Mouse (Mus musculus) ovary, postnatal 36 days (tissue): ENCODE measurements around the gene Fzr1.
A peak's percentile ranks its signal among the peaks of the same experiment; 100 is the strongest.

Experiments
- DNase-seq: peaks from one replicate; pipeline ENCODE4 v3.0.0; 2022; ENCODE audit warnings: low spot score, mixed read lengths

The Fzr1 gene

DNA sequence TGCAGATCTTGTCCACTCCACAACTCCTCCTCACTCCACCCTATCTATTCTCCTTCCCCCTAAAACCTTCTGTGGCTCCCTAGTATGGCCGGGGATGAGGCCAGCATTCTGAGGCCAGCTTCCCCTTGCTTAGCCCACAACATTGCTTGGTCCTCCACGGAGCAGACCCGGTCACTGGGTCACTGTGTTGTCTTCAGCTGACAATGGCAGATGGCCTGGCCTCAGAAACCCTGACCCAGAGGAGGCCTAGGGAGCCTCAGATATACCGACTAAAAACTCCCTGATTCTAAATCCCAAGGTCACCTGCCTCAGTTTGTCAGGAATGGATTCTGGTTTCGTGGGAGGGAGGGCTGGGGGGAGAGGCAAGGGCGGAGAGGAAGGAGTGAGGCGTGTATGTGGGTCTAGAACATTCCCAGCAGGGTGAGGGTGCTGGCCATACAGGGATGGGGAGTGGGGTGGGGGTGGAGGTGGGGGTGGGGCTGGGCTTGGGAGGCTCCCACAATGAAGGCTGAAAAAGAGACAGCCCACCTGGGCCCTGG is 24.0 kb upstream of the Fzr1 start:
- DNase-seq = no peak

DNA sequence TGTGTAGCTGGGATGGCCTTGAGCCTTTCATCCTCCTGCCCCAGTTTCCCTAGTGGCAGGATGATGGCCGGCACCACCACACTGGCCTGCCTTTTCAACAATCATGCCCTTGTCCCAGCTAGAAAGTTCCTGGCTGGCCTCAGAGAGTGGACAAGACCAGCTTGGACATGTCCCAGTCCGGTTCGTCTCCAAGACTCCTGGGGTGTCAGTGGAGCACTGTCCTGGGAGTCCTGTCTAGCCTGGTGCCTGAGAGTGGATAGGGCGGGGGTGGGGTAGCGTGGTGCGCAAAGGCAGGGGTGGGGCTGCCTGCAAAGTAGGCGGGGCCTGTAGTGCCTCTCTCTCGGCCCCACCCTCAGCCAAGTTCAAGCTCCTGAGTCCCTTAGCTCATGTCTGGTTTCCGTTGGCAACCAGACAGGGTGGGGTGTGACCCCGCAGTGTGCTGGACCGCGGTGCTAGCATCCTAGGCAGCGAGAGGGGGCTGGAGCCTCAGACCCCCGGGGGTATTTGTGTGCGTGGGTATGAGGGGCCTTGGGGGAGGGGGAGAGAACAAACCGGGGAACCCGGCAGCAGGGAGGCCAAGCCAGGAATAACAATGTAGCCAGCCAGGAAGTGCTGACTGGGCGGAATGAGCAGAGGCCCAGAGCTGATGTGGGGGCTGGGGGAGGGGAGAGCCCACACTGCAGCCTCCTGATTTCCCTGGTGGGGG is 23.4 kb upstream of the Fzr1 start:
- DNase-seq = peak; percentile 62

DNA sequence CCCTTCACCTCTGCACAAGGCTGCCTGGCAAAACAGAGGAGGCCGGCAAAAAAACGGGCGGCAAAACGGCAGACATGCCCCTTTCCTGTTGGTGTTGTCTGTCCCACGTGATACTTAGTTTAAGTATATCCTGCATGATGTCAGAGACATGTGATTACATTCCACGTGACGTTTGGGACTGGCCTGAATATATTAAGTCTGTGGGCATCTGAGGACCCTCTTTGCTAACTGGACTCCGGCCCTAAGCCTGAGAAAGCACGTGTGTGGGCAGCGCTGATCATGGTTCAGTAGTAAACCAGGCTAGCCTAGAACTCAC is 22.8 kb upstream of the Fzr1 start:
- no peak for DNase-seq

DNA sequence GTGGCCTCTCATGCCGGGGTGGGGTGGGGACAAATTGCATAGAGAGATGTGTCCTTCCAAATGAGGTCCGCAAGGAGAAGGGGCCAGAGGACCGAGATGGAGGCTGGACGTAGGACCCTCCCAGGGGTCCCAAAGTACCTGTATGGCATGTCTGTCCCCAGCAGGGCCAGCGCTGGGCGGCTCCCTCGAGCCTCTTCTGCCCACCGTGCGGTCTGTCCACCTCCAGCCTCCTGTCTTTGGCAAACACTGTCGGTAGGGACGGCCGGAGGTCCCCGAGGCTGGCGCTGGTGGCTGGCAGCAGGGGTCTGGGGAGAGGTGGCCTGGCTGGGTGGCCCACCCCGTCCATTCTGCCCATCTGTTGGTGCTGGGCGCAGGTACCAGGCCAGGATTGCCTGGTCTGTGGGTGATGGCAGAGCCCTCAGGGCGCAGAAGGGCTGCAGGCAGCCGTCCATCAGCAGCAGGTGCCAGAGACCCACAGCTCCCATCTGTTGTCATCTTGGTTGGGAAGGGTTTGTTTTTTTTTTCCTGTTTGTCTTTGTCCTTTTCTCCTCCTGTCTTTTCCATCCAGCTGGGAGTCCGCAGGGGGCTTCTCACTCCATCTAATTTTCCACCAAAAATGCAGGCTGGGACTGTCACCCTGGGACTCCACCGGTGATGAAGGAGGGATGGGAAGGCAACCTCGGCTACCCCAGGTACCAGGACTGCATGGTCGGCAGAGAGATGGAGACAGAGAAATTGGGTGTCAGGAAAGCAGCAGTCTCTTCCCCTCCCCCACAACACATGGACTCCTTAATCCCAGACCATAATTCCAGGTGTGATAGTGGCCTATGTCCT is 22.3 kb upstream of the Fzr1 start:
- no peak for DNase-seq

DNA sequence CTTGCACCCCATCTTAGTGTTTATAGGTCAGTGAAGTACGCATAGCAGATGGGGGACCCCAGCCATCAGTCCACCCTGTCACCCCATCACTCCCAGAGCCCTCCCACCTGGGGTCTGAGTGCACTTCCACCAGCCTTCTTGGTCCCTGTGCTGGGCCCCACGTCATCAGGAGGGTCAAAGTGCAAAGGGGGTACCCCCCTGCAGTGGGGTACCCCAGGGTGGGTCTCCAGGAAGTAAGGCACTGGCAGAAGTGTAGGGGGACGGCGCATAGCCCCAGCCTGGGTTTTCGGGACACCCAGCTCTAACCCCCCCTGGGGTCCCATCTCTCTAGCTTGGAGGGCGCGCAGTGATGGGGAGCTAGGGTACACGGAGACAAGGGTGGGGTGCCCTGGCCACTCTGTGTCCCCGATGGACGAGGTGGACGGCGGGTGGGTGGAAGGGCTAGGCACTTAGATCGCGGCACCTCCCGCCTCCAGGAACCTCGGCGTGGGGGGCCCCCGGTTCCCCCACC is 21.5 kb upstream of the Fzr1 start:
- DNase-seq = no peak

DNA sequence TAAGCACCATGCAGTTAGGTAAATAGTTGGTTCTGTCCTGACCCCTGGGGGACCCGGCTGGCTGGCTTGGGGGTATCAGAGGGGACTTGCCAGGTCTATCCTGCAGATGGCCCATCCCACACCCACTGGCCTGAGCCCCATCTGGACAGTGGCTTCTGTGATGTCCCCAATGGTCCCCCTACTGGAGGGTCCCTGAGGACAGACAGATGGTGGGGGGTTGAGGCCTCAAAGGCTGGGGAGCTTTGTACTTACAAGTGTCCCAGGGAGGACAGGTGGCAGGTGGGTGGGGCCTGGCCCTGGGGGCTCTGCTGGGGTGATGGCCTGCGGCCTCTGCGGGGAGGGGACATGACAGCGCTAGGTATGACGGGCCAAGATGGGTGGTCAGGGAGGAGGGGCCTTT is 21.0 kb upstream of the Fzr1 start:
- DNase-seq = no peak

DNA sequence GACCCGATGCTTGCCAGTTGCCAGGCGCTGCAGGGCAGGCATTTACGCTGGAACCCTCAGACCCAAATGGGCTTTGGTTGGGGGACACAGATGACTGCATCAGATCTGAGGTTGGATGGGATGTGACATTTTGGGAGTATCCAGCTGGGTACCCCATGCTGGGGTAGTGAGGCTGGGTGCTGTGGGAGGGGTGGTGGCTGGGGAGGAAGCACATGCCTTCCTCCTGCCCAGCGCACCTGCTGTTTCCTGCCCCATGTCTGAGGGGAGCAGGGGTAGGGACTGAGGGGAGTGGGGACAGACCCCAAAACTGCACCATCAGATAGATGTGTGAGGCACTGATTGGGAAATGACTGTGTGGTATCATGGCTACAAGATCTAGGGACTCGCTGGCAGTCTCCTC is 18.4 kb upstream of the Fzr1 start:
- DNase-seq = no peak

DNA sequence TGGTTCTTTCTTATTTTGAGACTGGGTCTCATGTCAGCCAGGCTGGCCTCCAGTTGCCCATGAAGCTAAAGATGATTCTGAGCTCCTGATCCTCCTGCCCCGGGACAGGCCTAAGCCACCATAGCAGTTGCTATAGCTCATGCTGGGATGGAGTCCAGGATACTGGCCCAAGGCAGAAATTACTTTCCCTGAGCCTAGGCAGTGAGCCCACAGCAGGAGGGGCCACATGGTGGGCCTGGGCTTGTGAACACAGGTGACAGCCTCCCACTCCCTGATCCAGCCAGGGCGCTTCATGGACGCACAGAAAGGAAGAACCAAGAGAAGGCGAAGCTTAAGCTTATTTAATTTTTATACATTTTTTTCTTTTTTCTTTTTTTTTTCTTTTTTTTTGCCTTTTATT is 17.5 kb upstream of the Fzr1 start:
- DNase-seq = no peak

DNA sequence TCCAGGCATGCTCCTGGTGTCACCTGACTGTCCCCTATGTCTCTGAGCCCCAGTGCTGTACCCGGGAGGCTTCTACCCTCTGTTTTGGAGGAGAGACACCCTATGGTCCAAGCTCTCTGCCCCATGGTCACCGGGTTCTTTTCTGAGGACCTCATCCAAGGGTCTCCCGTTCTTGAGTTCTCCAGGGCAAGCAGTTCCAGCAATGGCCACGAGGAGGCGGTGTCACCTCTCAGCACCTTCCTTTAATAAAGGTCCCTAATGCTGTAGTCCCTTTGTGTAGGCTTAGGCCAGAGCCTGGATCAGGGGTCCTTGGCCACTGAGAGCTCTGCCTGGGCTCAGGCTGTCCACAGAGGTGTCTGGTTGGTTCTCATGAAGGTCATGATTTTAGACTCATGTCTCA is 16.8 kb upstream of the Fzr1 start:
- peak; percentile 67 for DNase-seq

DNA sequence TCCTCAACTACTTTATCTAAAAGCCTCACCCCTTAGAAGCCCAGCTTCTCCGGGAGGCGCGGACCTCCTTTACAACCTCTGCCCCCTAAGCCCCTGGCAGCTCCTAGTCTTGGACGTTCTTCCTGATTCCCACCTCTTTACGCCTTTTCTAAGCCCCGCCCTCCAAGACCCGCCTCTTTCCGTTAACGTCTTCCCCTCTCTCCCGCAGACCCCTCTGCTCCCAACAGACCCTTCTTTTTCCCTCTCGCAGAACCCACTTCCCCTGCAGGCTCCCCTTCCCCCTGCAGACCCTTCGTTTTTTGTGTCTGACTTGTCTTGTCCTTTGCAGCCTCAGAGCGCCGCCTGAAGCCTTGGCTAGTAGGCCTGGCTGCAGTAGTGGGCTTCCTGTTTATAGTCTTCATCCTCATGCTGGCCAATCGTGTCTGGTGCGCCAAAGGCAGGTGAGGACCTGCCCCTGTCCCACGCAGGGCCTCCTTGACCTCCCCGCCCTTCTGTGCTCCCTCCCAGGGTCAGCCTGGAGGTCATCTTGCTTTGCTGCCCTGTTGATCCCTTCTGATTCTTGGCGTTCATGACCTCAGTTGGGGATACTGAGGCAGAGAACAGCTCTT is 15.2 kb upstream of the Fzr1 start:
- DNase-seq = no peak

DNA sequence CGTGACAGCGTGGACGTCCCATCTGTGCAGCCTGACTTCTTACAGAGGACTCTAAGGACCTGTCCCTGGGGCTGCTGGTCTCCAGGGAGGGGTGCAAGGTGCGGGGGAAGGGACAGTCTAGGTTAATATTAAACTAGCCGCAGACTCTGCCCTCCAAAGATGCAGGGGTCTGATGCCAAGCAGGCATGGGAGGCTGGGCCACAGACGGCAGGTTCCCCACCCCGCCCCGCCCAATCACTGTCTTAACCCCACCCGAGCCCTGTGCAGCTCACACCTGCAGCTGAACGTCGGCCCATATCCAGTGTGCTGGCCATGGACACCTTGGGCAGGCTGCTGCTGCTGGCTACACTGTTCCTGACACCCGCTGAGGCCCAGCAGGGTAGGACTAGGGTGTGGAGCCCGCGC is 14.5 kb upstream of the Fzr1 start, which contains the start of gene Smim24:
Smim24 (plus strand) TSS at position 271 of the 405 bp plus-strand sequence.
- DNase-seq = no peak

DNA sequence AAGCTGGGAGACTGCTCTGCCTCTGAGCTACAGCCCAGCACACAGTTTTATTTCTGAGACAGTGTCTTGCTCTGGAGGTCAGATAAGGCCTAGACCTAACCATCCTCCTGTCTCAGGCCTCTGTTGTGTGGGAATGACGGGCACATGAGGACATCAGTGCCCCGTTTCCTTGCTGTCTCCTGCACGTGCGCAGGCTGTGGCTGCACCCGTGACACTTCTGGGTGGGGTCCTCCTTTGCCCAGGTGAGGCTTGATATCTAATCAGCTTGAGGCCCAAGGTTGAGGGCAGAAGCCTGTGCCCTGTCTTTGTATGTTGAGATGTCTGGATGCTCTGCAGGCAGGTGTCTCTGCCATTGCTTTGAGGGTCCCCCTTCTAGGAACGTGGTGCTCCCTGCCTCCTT is 14.0 kb upstream of the Fzr1 start:
- DNase-seq = no peak

DNA sequence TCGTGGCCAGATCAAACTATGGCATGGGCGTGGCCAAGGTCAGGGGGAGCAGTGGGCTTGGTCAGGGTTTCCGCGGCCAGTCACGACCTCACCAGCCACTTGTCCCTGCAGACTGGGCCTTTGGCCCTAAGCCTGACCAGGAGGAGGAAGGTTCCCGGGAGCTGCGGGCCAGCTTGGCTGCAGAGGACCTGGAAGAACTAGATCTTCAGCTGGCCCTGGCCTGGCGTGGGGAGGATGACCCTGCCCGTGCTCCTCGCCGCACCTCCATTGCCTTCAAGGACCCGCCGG is 12.3 kb upstream of the Fzr1 start:
- no peak for DNase-seq

DNA sequence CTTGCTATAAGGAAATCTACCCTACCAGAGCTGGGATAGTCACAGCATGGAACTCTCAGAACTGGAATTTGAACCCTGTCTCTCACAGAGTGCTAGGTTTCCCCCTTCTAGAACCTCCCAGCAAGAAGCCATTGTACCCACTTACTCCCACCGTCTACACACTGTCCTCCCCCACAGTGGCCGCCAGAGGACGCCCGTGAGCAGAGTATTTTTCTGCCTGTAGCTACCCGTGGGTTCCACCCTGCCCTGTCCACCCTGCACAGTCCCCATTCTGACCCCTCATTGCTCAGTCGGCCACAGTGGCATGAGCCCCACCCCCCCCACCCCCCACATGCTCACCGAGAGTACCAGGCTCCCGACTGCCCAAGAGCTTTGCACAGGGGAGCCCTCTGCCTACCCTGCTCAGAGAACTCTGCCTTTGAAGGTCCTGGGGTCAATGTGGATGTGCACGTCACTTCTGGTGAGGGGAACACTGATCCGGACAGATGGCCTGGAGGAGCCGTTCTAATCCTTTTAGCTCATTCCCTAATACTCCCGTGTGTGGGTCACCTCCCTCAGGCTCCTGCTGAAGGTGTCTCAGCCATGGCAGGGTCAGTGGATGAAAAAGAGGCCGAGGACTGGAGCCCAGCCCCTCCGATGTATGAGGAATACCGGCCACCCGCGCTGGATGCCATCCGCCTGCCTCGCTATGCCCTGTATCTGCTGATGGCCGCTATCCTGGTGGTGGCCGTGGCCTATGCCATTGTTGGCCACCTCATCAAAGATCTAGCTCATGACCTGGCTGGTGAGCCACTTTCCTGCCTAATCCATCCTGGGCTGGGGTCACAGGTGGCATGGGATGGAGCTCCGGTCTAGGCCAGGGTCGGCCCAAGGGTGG is 11.7 kb upstream of the Fzr1 start:
- peak; percentile 75 for DNase-seq

DNA sequence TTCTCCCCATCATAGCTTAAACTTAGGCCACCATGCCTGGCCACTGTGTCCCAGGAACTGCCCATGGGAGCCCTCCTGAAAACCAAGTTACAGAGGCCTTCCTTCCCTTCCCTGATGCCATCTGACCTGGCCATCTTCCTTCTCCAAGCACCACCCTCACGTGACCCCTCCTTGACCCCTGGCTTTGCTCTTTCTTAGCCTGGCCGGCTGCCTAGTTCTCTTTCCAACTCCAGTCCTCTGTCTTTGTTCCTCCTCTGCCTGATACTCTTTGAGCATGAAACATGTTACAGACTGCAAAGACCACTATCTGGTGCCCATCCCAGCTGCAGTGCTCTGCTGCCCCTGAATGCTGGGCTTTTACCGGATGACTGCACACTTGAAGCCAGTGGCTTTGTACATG is 11.1 kb upstream of the Fzr1 start:
- DNase-seq = peak; percentile 66

DNA sequence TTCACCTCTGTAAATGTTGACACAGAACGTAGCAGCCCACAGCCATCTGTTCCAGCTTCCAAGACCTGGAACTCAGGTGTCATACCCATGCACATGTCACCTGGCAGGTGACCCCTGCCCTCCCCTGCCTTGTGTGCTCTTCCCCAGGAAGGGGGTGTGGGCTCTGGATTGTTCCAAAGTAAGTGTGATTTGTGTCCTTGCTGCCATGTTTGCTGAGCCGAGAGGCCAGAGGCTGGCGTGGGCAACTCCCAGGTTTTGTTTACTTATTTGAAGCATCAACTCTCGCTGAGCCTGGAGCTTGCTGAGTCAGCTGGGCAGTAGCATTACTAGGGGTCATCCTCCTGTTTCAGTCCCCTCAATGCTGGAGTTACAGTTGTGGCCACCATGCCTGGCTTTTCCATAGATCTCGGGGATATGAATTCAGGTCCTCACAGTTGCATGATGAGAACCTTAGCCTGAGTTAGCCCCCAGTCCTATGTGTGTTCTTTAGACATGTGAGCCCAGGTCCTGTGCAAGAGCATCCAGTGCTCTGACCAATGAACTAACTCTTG is 10.3 kb upstream of the Fzr1 start, which contains the start of gene Gm48552:
Gm48552 (plus strand) TSS at position 501 of the 551 bp plus-strand sequence.
- no peak for DNase-seq

DNA sequence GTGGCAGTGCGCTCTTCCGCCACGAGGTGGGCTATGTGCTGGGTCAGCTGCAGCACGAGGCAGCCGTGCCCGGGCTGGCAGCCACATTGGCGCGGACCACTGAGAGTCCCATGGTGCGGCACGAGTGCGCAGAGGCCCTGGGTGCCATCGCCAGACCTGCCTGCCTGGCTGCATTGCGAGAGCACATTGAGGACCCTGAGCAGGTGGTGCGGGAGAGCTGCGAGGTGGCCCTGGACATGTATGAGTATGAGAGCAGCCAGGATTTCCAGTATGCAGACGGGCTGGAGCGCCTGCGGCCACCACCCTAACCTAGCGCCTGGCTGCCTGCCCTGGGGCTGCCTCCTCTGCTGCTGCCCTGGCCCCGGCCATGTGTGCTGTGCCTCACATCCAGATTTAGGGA is 9.4 kb upstream of the Fzr1 start:
- DNase-seq = no peak

DNA sequence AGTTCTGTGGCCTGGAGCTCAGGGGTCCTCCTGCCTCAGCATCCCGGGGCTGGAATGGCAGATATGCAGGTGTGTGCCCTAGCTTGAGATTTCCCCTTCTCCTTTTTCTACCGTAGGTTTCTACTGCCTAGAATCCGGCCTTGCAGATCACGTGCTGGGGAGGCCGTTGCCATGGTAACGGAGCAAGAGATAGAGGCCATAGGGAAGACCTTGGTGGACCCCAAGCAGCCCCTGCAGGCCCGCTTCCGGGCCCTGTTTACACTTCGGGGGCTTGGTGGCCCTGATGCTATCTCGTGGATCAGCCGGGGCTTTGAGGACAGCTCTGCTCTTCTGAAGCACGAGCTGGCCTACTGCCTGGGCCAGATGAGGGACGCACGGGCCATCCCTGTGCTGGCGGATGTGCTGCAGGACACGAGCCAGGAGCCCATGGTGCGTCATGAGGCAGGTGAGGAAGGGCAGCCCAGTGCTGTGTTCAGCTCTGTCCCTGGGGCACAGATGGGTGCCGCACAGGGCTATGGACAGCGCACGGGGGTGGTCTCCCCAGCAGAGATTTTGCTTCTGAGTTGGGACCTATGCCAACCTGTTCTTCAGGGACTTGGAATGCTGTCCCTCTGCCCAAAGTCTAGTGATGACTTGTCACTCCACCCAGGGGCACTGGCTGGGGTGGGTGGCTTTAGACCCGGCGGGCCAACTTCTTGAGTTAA is 7.4 kb upstream of the Fzr1 start:
- peak; percentile 62 for DNase-seq

DNA sequence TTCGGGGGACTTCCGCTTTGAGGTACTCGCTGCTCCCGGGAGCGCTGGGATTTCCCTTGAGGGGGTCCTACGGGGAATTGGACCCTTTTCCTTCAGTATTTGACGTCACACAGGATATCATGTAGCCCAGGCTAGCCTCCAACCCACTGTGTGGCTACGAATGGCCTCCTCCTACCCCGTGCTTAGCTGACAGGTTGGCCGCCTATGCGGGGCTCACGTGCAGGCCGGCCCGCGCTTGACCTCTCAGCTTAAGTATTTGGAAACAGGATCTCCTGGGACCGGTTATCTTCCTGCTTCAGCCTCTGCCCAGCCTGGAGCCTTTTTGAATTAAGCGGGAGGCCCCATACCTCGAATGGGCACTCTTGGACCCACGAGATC is 6.3 kb upstream of the Fzr1 start:
- DNase-seq = no peak

DNA sequence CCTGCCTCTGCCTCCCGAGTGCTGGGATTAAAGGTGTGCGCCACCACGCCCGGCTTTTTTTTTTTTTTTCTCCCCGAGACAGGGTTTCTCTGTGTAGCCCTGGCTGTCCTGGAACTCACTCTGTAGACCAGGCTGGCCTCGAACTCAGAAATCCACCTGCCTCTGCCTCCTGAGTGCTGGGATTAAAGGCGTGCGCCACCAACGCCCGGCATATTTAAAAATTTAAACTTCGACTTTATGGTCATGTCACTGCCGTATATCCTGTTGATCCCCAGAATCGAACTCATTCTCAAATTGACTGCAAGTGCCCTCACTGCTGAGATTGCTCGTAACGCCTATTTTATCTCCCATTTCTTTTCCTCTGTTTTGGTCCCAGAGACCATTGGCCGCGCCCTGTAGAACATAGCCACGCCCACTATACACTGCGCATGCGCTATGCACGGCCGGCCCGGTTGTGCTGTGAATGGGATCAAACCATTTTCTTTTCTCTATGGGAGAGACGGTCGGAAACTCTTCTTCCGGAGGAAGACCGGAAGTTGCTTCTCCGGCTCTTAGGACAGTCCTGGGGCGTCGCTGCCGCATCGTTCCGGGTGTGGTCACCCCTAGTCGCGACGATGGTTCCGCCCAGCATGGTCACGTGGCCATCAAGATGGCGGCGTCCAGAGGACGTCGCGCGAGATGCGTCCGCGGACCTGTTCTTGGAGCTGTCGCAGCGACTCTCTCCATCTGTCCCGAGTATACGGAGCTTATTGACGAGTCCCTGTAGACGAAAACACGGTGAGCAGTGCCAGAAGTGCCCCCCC is 5.7 kb upstream of the Fzr1 start, which contains the start of the genes Dohh and Gm48551:
Dohh (plus strand) TSS at position 627 of the 803 bp plus-strand sequence.
Gm48551 (plus strand) TSS at position 665 of the 803 bp plus-strand sequence.
- DNase-seq = peak; percentile 98
